Mouse (Mus musculus): ENCODE measurements at regions not wholly inside any gene's neighbourhood (a gene's known extent, or its start where the extent isn't known, plus 50 kb on each side); places are given as distances from the start of the nearest gene placed in this dataset.
A peak's percentile ranks its signal among the peaks of the same experiment; 100 is the strongest.

- Histone ChIP-seq H3K27me3 (replicated peaks; ENCODE audit: control insufficient read depth, insufficient read depth, low read length) (no peaks in the 10 kb centered on the region), H3K9me3 (ENCODE audit: control insufficient read depth) (no peaks in the 10 kb centered on the region), H3K36me3 (ENCODE audit: control insufficient read depth, insufficient read depth) (no peaks in the 10 kb centered on the region), H3K9ac (ENCODE audit: low read depth, low read length) (no peak overlapping the region), H3K4me3 (ENCODE audit: low read depth, low read length) (no peak overlapping the region), H3K4me2 (replicated peaks; ENCODE audit: low read depth) (no peak overlapping the region), H3K27ac (ENCODE audit: low read depth, low read length) (no peak overlapping the region), H3K4me1 (replicated peaks; ENCODE audit: control insufficient read depth, insufficient read depth, low read length) (0 out of 2 replicates have a peak, but pooled peaks cover 2% of the 10 kb centered on the region)
- TF ChIP-seq CTCF (IDR thresholded peaks at IDR 0.05; ENCODE audit: low read depth) = no peak
- 56% methylated on average over 10 of the region's 10 CpGs for WGBS
- peak; percentile 82 for ATAC-seq
These were observed 120.2 kb upstream of the Zfp648 start for GRCm38 (mm10) chr1:154080505-154081380.

GRCm38 (mm10) chr1:154086145-154086544, 114.8 kb upstream of the Zfp648 start:
- no peak overlapping the region for H3K9ac ChIP-seq (ENCODE audit: low read depth, low read length)
- H3K27ac ChIP-seq (ENCODE audit: low read depth, low read length) = no peak overlapping the region
- H3K9me3 ChIP-seq (ENCODE audit: control insufficient read depth) = no peaks in the 10 kb centered on the region
- no peaks in the 10 kb centered on the region for H3K36me3 ChIP-seq (ENCODE audit: control insufficient read depth, insufficient read depth)
- ATAC-seq = no peak
- no peak overlapping the region for H3K4me3 ChIP-seq (ENCODE audit: low read depth, low read length)
- H3K27me3 ChIP-seq (replicated peaks; ENCODE audit: control insufficient read depth, insufficient read depth, low read length) = no peaks in the 10 kb centered on the region
- H3K4me2 ChIP-seq (replicated peaks; ENCODE audit: low read depth) = no peak overlapping the region
- TF ChIP-seq CTCF (IDR thresholded peaks at IDR 0.05; ENCODE audit: low read depth) = no peak
- H3K4me1 ChIP-seq (replicated peaks; ENCODE audit: control insufficient read depth, insufficient read depth, low read length) = no peaks in the 10 kb centered on the region

- ATAC-seq = no peak
- Histone ChIP-seq H3K4me2 (replicated peaks; ENCODE audit: low read depth) (no peak overlapping the region), H3K4me1 (replicated peaks; ENCODE audit: control insufficient read depth, insufficient read depth, low read length) (no peaks in the 10 kb centered on the region), H3K27me3 (replicated peaks; ENCODE audit: control insufficient read depth, insufficient read depth, low read length) (no peaks in the 10 kb centered on the region), H3K9me3 (ENCODE audit: control insufficient read depth) (no peaks in the 10 kb centered on the region), H3K27ac (ENCODE audit: low read depth, low read length) (no peak overlapping the region), H3K36me3 (ENCODE audit: control insufficient read depth, insufficient read depth) (no peaks in the 10 kb centered on the region), H3K4me3 (ENCODE audit: low read depth, low read length) (no peak overlapping the region), H3K9ac (ENCODE audit: low read depth, low read length) (no peak overlapping the region)
- 87% methylated on average over 3 of the region's 3 CpGs for WGBS
- no peak for TF ChIP-seq CTCF (IDR thresholded peaks at IDR 0.05; ENCODE audit: low read depth)
These were observed 111.2 kb upstream of the Zfp648 start for GRCm38 (mm10) chr1:154089815-154090214.

GRCm38 (mm10) chr1:154090521-154091490, 110.2 kb upstream of the Zfp648 start:
- Histone ChIP-seq H3K4me1 (replicated peaks; ENCODE audit: control insufficient read depth, insufficient read depth, low read length) (no peaks in the 10 kb centered on the region), H3K4me3 (ENCODE audit: low read depth, low read length) (no peak overlapping the region), H3K4me2 (replicated peaks; ENCODE audit: low read depth) (no peak overlapping the region), H3K27ac (ENCODE audit: low read depth, low read length) (no peak overlapping the region), H3K9ac (ENCODE audit: low read depth, low read length) (no peak overlapping the region), H3K9me3 (ENCODE audit: control insufficient read depth) (no peaks in the 10 kb centered on the region), H3K36me3 (ENCODE audit: control insufficient read depth, insufficient read depth) (no peaks in the 10 kb centered on the region), H3K27me3 (replicated peaks; ENCODE audit: control insufficient read depth, insufficient read depth, low read length) (no peaks in the 10 kb centered on the region)
- 47% methylated on average over 7 of the region's 7 CpGs for whole genome bisulfite sequencing
- no peak for ATAC-seq
- no peak for TF ChIP-seq CTCF (IDR thresholded peaks at IDR 0.05; ENCODE audit: low read depth)

GRCm38 (mm10) chr1:154093549-154093948, 107.4 kb upstream of the Zfp648 start:
- Histone ChIP-seq H3K9ac (ENCODE audit: low read depth, low read length) (no peak overlapping the region), H3K4me3 (ENCODE audit: low read depth, low read length) (no peak overlapping the region), H3K27me3 (replicated peaks; ENCODE audit: control insufficient read depth, insufficient read depth, low read length) (no peaks in the 10 kb centered on the region), H3K9me3 (ENCODE audit: control insufficient read depth) (no peaks in the 10 kb centered on the region), H3K27ac (ENCODE audit: low read depth, low read length) (no peak overlapping the region), H3K4me1 (replicated peaks; ENCODE audit: control insufficient read depth, insufficient read depth, low read length) (no peaks in the 10 kb centered on the region), H3K36me3 (ENCODE audit: control insufficient read depth, insufficient read depth) (no peaks in the 10 kb centered on the region), H3K4me2 (replicated peaks; ENCODE audit: low read depth) (no peak overlapping the region)
- no peak for TF ChIP-seq CTCF (IDR thresholded peaks at IDR 0.05; ENCODE audit: low read depth)
- 63% methylated on average over 4 of the region's 4 CpGs for WGBS
- ATAC-seq = no peak

GRCm38 (mm10) chr1:154094357-154094756, 106.6 kb upstream of the Zfp648 start:
- Histone ChIP-seq H3K27ac (ENCODE audit: low read depth, low read length) (no peak overlapping the region), H3K9me3 (ENCODE audit: control insufficient read depth) (no peaks in the 10 kb centered on the region), H3K36me3 (ENCODE audit: control insufficient read depth, insufficient read depth) (no peaks in the 10 kb centered on the region), H3K27me3 (replicated peaks; ENCODE audit: control insufficient read depth, insufficient read depth, low read length) (no peaks in the 10 kb centered on the region), H3K4me2 (replicated peaks; ENCODE audit: low read depth) (no peak overlapping the region), H3K9ac (ENCODE audit: low read depth, low read length) (no peak overlapping the region), H3K4me1 (replicated peaks; ENCODE audit: control insufficient read depth, insufficient read depth, low read length) (no peaks in the 10 kb centered on the region), H3K4me3 (ENCODE audit: low read depth, low read length) (no peak overlapping the region)
- no peak for ATAC-seq
- no peak for TF ChIP-seq CTCF (IDR thresholded peaks at IDR 0.05; ENCODE audit: low read depth)
- whole genome bisulfite sequencing = 61% methylated on average over 5 of the region's 5 CpGs

Measured in intestine, postnatal 0 days (tissue).